Mouse (Mus musculus) naive thymus-derived CD4-positive, alpha-beta T cell, adult 5 months (primary cell): ENCODE measurements around the gene Olfr166. TPM values are rescaled to one million over a fixed set of nuclear protein-coding genes. Genes with fewer than 3 reads are reported as not detected.

Experiments used
- polyA plus RNA-seq: library from polyadenylated mRNA; unstranded; fragments of 100-300 nt; shearing (Covaris generic); gene quantifications from one replicate; pipeline ENCODE4 v1.2.1, GENCODE M21; 2017

Olfr166 gene
- not detected for polyA plus RNA-seq

GRCm38 (mm10) chr16:19483394-19483793, at the start of gene Olfr166:
Olfr166 (plus strand) TSS chr16:19483694.

DNA sequence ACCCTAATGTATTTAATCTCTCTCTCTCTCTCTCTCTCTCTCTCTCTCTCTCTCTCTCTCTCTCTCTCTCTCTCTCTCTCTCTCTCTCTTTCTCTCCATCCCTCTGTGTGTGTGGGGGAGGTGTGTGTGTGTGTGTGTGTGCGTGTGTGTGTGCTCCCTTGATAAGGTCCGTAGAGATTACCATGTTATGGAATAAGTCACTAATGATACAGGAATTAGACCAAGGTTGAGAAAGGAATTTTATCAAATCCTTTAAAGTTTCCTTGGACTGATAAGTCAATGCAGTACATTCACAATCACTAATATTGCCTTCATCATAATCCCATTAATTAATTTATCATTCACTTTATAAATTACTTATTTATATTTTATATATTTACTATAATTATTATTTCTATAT, 38.7 kb downstream of the Olfr166 start, which contains the start of gene Olfr167:
TSS of gene Olfr167 (minus strand) at position 101 of the 400 bp plus-strand sequence.

DNA sequence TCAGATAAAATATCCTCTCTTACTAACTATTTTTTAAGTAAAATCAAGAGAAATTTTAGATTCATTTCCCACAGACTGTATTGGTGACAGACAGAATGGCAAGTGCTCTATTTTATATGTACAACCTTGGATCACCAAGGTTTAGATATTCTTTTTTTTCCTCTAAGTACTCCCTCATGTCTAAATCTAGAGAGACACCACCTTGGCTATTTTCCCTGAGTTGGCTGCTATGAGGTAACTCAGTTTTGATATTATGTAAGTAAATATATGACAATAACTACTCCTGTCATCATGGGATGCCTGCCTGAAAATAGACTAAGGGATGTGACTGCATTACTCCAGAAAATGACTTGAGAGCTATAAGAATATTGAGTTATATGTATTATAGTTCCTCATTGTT, 52.0 kb downstream of the Olfr166 start, which contains the start of gene Olfr168:
TSS of gene Olfr168 (minus strand) at position 101 of the 400 bp plus-strand sequence.

Other genes with a start within 250 kb of the Olfr166 start
- gene Olfr164, start 169.6 kb upstream of the Olfr166 start, polyA plus RNA-seq, result not detected
- gene Olfr165, start 60.6 kb upstream of the Olfr166 start, polyA plus RNA-seq, result not detected
- gene Olfr167, start 38.6 kb downstream of the Olfr166 start, polyA plus RNA-seq, result not detected
- not detected for gene Olfr168, start 51.9 kb downstream of the Olfr166 start, polyA plus RNA-seq
- gene Olfr169, start 88.1 kb downstream of the Olfr166 start, polyA plus RNA-seq, result not detected
- not detected for gene Olfr170, start 128.2 kb downstream of the Olfr166 start, polyA plus RNA-seq
- gene Olfr171, start 146.2 kb downstream of the Olfr166 start, polyA plus RNA-seq, result not detected
- gene Lamp3, start 222.7 kb downstream of the Olfr166 start, polyA plus RNA-seq, result not detected